Mouse (Mus musculus): ENCODE measurements at regions not wholly inside any gene's neighbourhood (a gene's known extent, or its start where the extent isn't known, plus 50 kb on each side); places are given as distances from the start of the nearest gene placed in this dataset.

DNA sequence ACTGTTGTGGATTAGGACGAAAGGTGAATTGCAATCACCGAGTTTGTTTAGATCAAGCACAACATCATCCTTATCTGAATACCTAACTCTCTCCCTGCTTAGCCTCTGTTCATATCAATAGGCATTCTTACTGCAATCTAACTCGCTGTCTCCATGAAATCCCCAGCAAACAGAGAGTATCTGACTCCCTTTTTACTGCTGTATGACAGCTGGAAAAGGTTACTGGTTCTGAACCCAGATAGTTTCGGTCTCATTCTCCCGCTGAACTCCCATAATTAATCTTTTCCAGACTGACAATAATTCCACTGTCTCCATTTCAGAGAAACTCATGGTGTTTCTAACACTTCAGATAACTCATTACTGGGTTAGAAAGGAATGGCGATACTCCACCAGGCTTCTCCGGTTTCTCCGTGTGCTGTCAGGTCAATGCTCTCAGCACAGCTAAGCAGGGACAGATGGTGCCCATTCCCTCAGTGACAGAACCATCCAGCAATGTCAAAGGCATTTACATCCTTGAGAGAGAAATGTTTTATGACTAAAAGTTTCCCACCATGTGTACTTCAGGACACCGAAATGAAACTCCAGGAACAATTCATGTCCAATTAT is 167.5 kb upstream of the Itga4 start:
- peak; percentile 44 for ATAC-seq

DNA sequence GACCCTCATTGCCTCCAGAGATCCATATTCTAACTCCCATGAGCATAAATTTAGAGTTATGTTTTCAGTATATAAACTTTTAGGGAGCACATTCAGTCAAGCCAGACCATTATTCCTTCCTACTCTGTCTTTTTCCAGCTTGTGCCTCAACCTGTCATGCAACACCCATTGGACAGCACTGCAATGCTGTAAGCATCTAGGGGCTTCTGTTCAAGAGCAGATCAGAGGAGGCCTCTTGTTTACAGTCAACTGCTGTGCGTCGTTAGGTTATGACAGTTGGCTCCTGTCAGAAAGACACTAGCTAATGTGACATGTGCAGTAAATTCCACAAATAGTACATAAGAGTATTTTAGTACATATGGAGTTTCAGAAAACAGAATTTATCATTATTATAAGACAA is 165.0 kb upstream of the Itga4 start:
- ATAC-seq, result no peak

DNA sequence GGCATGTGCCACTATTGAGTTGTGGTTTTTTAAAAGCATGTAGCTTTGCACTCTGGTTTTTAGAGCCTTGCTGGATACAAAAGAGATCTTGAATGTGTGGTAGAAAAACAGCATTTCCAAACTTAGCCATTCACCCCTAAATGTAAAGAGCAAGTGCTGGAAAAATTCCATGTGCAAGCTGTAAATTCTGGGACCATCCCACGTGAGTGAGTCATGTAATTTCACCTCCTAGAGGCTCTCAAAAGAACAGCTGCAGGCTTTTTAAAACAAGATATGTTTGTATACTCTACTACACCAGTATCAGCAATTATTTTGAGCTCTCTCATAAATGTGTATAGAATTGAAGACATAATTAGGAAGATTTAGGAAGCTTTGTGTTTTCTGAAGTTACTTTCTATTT is 160.9 kb upstream of the Itga4 start:
- no peak for ATAC-seq

DNA sequence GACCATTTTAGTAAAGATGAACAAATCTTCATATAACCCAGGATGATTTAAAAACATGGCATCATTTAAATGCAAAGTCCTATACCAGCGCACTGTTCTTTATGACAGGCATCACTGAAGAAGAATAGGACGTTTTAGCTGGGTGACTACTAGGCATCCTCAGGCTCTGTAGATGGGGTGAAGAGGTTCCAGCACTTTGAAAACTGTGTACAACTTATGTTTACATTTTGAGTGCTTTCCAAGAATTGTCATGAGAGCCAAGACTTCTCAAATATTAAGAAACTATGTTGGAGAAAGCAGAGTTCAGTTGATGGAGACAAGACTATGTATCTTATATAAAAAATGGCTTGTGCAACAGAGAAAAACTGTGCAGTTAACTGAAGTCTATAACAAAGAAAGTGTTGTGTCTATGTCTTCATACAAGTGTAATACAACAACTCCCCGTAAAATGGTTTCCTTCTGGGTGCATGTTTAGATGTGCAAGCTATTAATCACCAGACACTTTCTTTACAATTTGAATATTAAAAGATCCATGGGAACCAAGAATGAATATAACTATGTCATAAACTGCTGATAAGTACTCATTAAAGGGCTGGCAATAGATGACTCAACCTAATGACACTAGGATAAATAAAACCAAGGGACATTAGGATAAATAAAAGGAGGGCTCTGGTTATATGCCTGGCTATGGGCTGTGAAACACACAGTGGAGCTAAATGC is 158.5 kb upstream of the Itga4 start:
- ATAC-seq, result no peak

- no peak for ATAC-seq
These were observed 155.6 kb upstream of the Itga4 start for GRCm38 (mm10) chr2:79099601-79100000.

DNA sequence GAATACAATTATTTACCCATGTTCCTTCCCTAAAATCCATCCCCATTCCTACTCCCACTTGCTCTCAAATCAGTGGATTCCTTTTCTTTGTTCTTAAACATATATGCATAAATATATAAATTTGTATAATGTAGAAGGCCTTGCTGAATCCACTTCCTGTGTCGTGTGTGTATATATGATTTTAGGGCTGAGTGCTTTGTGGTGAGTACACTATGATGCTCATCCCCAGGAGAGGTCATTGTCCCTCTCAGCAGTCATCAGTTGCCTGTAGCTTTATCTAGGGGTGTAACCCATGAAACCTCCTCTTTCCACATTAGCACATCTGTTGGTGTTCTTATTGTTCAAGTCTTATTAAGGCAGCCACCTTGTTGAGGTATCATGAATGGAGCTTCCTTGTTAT is 143.6 kb upstream of the Itga4 start:
- peak; percentile 58 for ATAC-seq

GRCm38 (mm10) chr2:79112076-79112475 is 143.2 kb upstream of the Itga4 start:
- no peak for ATAC-seq

- peak; percentile 65 for ATAC-seq
These were observed 134.4 kb upstream of the Itga4 start for GRCm38 (mm10) chr2:79120610-79121345.

- no peak for ATAC-seq
These were observed 132.7 kb upstream of the Itga4 start for GRCm38 (mm10) chr2:79122530-79122929.

GRCm38 (mm10) chr2:79124272-79124976 is 130.8 kb upstream of the Itga4 start:
- peak; percentile 87 for ATAC-seq

DNA sequence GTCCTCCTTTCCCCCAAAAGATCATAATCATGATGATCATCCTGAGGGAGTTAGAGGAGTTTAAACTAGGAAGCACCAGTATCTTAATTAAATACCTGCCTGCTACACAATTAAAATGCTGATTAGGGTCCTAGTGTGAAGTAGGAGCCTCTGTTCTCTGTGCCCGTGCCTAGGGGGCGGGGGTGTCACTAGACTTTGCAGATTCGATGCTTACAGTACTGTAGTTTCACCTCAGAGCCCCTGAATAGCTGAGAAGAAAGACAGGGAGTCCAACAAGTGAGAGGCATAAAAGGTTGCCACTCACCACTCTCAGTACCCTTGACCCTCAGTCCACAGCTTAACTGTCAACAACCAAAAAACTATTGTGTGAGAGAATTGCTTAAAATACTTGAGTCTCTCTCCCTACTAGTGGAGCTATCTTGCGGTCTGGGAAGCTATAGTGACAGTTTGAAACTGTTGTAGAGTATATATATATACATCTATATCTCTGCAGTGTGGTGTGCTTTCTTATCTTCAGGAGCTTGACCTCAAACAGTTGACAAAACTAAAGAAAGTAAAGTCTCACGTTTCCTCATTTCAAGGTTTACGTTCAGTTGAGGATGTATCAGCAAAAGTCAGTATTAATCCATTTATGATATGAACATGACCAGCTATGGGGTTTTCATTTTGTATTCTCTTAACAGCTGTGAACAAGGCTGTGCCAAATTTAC is 128.9 kb upstream of the Itga4 start:
- ATAC-seq, result no peak

DNA sequence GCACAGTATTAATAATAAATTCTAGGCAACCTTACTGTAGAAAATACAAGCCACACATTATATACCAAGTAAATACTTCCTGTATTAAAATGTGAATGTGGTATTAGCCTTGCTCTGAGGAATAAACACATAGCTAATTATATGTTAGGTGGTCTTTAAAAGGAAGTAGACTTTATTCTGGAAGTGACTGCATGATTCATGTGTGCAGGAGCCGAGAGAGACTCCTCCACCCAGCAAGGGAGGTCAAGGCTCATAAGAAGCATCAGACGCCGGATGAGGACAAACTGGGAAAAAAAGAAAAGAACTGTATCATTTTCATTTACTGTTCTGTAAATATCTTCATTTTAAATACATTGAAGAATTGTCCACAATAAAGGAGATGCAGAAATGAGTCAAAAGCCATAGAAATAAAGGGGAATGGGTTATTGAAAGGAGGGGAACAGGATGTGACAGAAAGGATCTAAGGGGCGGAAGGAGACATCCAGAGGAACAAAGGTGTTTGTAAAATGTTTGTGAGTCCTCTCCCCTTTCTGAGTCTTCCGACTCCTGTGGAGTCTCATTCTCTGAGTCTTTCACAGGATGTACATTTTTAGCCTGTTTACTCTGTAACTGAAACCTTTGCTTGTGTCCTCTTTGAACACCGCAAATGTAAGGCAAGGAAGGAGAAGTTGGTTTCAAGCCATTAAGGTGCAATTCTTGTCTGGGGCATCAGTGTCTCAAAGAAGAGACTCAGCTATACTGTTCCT is 128.1 kb upstream of the Itga4 start:
- ATAC-seq, result peak; percentile 52

GRCm38 (mm10) chr2:79127822-79128221 is 127.4 kb upstream of the Itga4 start:
- ATAC-seq, result no peak

DNA sequence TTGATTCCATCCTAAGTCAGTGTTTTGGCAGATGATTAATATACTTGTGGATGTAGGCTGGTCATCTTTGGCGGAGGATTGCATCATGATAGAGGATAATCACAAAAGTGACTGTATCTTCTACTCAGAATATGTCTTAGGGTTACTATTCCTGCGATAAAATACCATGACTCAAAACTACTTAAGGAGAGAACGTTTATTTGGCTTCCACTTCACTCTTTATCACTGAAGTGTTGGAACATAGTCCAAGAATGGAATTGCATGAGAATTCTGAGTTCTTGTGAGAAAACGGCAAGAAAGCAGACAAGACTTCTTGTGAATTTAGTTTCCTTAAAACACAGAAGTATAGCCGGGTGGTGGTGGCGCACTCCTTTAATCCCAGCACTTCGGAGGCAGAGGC is 124.6 kb upstream of the Itga4 start:
- no peak for ATAC-seq

DNA sequence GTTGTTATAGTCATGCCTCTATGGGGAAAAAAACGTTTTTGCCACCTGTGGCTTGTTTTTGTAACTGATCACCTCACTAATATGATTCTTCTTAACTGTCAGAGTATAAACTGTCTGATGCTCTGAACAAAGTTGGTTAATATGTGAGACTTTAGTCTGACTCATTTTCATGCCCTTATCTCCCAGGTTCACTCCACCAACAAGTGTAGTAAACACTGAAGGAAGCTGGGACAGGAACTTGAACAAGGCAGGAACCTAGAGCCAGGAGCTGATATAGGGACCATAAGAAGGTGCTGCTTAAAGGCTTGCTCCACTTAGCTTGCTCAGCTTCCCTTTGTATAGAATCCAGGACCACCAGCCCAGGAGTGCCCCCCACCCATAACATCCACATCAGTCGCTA is 124.0 kb upstream of the Itga4 start:
- no peak for ATAC-seq

DNA sequence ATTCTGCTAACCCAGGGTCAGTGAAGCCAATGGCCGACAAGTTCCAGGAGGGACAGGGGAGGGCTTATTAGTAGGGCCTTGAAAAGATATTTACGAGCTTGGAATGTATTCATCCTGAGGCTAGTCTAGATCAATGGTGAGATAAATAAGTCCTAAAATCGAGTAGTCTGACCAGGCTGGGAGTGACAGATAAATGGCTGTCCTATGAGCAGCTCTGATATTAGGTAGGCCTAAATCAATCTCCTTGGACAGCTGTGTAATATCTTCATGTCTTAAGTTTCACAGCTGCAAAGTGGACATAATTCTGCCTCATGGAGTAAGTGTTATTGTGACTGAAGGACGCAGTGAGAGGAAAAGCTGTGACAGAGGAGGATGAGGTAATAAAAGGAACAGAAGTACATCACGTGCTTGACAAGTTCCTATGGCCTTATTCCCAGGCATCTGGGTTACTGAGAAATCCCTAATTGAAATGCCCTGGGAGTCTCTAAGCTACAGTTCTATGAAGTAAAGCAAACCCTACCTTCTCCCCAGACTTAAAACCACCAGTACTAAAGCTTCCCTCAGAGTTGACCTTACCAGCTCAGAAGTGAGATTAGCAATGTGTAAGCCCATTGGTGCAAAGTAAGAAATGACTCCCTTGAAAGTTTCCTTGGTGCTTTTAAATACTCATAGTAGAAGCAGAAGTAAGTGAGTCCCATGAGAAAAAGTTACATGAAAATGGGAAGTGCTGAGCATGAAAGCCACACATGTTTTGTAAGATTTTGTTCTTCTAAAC is 123.3 kb upstream of the Itga4 start:
- no peak for ATAC-seq

DNA sequence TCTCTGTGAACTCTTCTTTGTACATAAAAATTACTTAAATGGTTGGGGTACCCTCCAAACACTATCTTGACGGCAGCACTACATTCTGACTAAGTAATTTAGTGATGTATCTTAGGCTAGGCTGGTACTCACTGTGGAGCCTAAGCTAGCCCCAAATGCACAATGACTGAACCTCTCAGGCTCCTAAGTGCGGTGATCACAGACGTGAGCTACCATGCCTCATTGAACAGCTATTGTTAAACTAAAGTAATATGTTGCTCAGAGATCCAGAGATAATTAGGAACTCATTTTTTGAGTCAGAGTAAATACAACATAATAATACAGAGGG is 122.7 kb upstream of the Itga4 start:
- ATAC-seq, result no peak

DNA sequence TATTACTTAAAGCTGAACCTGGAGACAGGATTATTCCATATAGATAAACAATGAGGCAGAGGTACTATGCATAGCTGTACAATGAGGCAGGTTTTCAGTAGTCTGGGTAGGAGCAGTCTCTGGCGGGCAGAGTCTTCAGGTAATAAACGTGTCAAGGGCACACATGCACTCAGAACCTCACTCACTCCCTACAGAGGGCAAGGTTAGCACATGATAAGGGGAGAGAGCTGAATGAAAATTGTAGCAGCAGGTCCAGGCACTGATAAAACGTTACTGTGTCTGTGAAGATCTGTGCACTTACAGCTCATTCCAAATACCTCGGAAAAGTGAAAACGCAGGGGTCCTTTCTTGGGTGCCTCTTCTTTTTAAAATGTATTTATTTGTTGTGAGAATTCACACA is 120.9 kb upstream of the Itga4 start:
- ATAC-seq, result no peak

- ATAC-seq, result no peak
These were observed 119.2 kb upstream of the Itga4 start for GRCm38 (mm10) chr2:79135986-79136385.

DNA sequence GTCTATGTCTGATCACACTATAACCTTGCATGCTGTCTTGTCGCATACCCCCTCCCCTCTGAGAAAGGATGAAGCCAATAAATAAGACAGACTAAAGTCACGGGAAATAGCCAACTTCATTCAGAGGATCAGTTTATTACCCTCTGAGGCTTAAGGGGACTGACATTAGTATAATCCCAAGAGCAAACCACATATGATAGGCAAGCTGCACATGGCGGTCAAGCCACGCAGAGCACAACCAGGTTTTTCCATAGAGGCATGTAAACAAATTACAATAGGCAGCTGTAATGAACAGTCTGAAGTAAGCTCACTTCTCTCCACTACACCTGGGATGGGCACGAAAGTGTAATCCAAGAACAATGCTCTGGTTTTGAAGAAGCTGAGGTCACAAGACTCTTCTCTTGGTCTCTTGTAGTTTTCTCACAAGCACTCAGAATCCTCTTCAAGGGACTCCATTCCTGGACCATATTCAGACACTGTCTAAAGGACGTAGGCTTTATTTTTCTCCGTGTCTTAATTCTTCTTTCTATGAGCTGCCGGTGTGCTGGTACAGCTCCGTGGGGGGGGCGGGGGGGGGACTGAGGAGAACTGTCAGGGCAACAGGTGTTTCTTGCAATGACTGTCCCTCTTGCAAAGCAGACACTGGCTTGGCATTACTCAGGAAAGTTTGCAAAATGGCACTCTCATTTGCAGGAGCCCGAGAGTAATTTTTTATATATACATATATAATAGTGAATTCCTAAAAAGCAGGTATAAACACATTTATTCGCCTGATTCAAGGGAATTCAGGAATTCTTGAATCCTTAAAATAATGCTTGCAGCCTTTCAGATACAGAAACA is 118.4 kb upstream of the Itga4 start:
- no peak for ATAC-seq
